Mouse (Mus musculus) neutrophil, adult 65 days (primary cell): ENCODE results near the gene Ndufv2. TPM values are rescaled to one million over a fixed set of nuclear protein-coding genes. Genes with fewer than 3 reads are reported as not detected.

Source experiments
- total RNA-seq: library from RNA; stranded (reverse); gene quantifications from 2 replicates; pipeline ENCODE4 v1.2.4, GENCODE M21; 2023

Ndufv2 gene
- total RNA-seq, result 43.9 and 54.5 TPM in 2 replicates

GRCm38 (mm10) chr17:66101380-66102330, at the start of gene Ndufv2:
Gene Ndufv2 (minus strand): TSS chr17:66101559.

GRCm38 (mm10) chr17:66123066-66123815, 21.9 kb upstream of the Ndufv2 start, which contains the start of gene Ddx11:
Gene Ddx11 (plus strand): TSS chr17:66123520.

GRCm38 (mm10) chr17:66111402-66111959, 10.1 kb upstream of the Ndufv2 start, which contains the start of gene Washc1:
Gene Washc1 (plus strand): TSS chr17:66111545.

GRCm38 (mm10) chr17:66076934-66077333, 24.4 kb downstream of the Ndufv2 start, which contains the start of gene Ankrd12:
Gene Ankrd12 (minus strand): TSS chr17:66077089.

Other genes starting within 250 kb of the Ndufv2 start
- gene Ralbp1, start 215.8 kb downstream of the Ndufv2 start, total RNA-seq, result 58.2 and 60.5 TPM in 2 replicates
- 6.1 and 8.4 TPM in 2 replicates for gene Twsg1, start 150.3 kb downstream of the Ndufv2 start, total RNA-seq
- 59.6 and 77.8 TPM in 2 replicates for gene Ankrd12, start 24.5 kb downstream of the Ndufv2 start, total RNA-seq
- gene Washc1, start 10.0 kb upstream of the Ndufv2 start, total RNA-seq, result 50.9 and 64.5 TPM in 2 replicates
- 9.0 and 12.4 TPM in 2 replicates for gene Ddx11, start 22.0 kb upstream of the Ndufv2 start, total RNA-seq